Mouse (Mus musculus) kidney, adult 11 months (tissue): ENCODE data around the gene Slc44a1.
A peak's percentile ranks its signal among the peaks of the same experiment; 100 is the strongest.

Experiments
- DNase-seq: peaks from one replicate; pipeline ENCODE4 v3.0.0; 2022

The Slc44a1 gene

GRCm38 (mm10) chr4:53474109-53474508 is 33.9 kb downstream of the Slc44a1 start:
- no peak for DNase-seq

- no peak for DNase-seq
Measured at GRCm38 (mm10) chr4:53475230-53475952, 35.2 kb downstream of the Slc44a1 start.

GRCm38 (mm10) chr4:53478644-53479043 is 38.4 kb downstream of the Slc44a1 start:
- DNase-seq: no peak

- no peak for DNase-seq
Measured at GRCm38 (mm10) chr4:53487216-53488188, 47.3 kb downstream of the Slc44a1 start.

- no peak for DNase-seq
Measured at GRCm38 (mm10) chr4:53488803-53489202, 48.6 kb downstream of the Slc44a1 start.

GRCm38 (mm10) chr4:53490371-53490770 is 50.2 kb downstream of the Slc44a1 start:
- DNase-seq: no peak

GRCm38 (mm10) chr4:53491269-53491668 is 51.1 kb downstream of the Slc44a1 start:
- no peak for DNase-seq

GRCm38 (mm10) chr4:53495646-53496045 is 55.4 kb downstream of the Slc44a1 start:
- DNase-seq: no peak

GRCm38 (mm10) chr4:53502764-53503163 is 62.6 kb downstream of the Slc44a1 start:
- no peak for DNase-seq

- peak; percentile 39 for DNase-seq
Measured at GRCm38 (mm10) chr4:53512131-53512916, 72.1 kb downstream of the Slc44a1 start.

GRCm38 (mm10) chr4:53513276-53514081 is 73.3 kb downstream of the Slc44a1 start:
- peak; percentile 31 for DNase-seq

- no peak for DNase-seq
Measured at GRCm38 (mm10) chr4:53516011-53516532, 75.9 kb downstream of the Slc44a1 start.

- no peak for DNase-seq
Measured at GRCm38 (mm10) chr4:53519429-53519828, 79.2 kb downstream of the Slc44a1 start.

- DNase-seq: no peak
Measured at GRCm38 (mm10) chr4:53521028-53521427, 80.8 kb downstream of the Slc44a1 start.

- no peak for DNase-seq
Measured at GRCm38 (mm10) chr4:53522655-53523054, 82.4 kb downstream of the Slc44a1 start.

GRCm38 (mm10) chr4:53525503-53525902 is 85.3 kb downstream of the Slc44a1 start:
- no peak for DNase-seq

GRCm38 (mm10) chr4:53525994-53526393 is 85.8 kb downstream of the Slc44a1 start:
- no peak for DNase-seq

GRCm38 (mm10) chr4:53526446-53526845 is 86.2 kb downstream of the Slc44a1 start:
- DNase-seq: no peak

- DNase-seq: no peak
Measured at GRCm38 (mm10) chr4:53535795-53536194, 95.6 kb downstream of the Slc44a1 start.

GRCm38 (mm10) chr4:53537101-53537500 is 96.9 kb downstream of the Slc44a1 start:
- DNase-seq: no peak

GRCm38 (mm10) chr4:53537539-53537938 is 97.3 kb downstream of the Slc44a1 start:
- DNase-seq: no peak

- no peak for DNase-seq
Measured at GRCm38 (mm10) chr4:53538600-53538999, 98.4 kb downstream of the Slc44a1 start.
